Mouse (Mus musculus) heart, postnatal 14 days (tissue): ENCODE data around the gene Ncam2. TPM values are rescaled to one million over a fixed set of nuclear protein-coding genes. Genes with fewer than 3 reads are reported as not detected.

Source experiments
- DNase-seq, 2 experiments: peaks; one replicate each; pipeline ENCODE4 v3.0.0; 2021 to 2022
- intact Hi-C: fragments of 180-260 bp; cut with DNase I; formaldehyde crosslinking; loops from one replicate; pipeline ENCODE4 v1.15.1; 2025
- total RNA-seq, 2 experiments: library from RNA; stranded (reverse); gene quantifications; 2 replicates each; pipeline ENCODE4 v1.2.3; 2021

Ncam2 gene
- total RNA-seq, 2 experiments from 2014 or later, result 0.07 to 0.10 TPM

- intact Hi-C loops, result no loop called here
- no peak for DNase-seq
Observed at GRCm38 (mm10) chr16:81536230-81536629, 335.7 kb downstream of the Ncam2 start.

GRCm38 (mm10) chr16:81587565-81588107 lies 387.1 kb downstream of the Ncam2 start:
- intact Hi-C loops, result no loop called here

GRCm38 (mm10) chr16:81623276-81623675 lies 422.8 kb downstream of the Ncam2 start:
- DNase-seq, result peak in 1 of 2 experiments; percentile 1
- intact Hi-C loops, result no loop called here

More at GRCm38 (mm10) chr16:81587565-81588107, 387.1 kb downstream of the Ncam2 start:
- no peak for DNase-seq

- DNase-seq, result no peak
- intact Hi-C loops, result no loop called here
Observed at GRCm38 (mm10) chr16:81623776-81624175, 423.3 kb downstream of the Ncam2 start.

GRCm38 (mm10) chr16:81650286-81650685 lies 449.8 kb downstream of the Ncam2 start:
- intact Hi-C loops, result no loop called here
- no peak for DNase-seq

GRCm38 (mm10) chr16:81651550-81651949 lies 451.1 kb downstream of the Ncam2 start:
- DNase-seq, result no peak
- intact Hi-C loops, result no loop called here

- DNase-seq, result no peak
- intact Hi-C loops, result no loop called here
Observed at GRCm38 (mm10) chr16:81656550-81656949, 456.1 kb downstream of the Ncam2 start.

- DNase-seq, result no peak
- intact Hi-C loops, result no loop called here
Observed at GRCm38 (mm10) chr16:81673866-81674265, 473.4 kb downstream of the Ncam2 start.

- DNase-seq, result no peak
- intact Hi-C loops, result no loop called here
Observed at GRCm38 (mm10) chr16:81675546-81675945, 475.0 kb downstream of the Ncam2 start.
